In genomic region chr17:65608743-65609142, GRCm38 (mm10) we compare ENCODE assay signal across 20 mouse cellular contexts. TPM values are rescaled to one million over a fixed set of nuclear protein-coding genes. Genes with fewer than 3 reads are reported as not detected.
DNase-seq lines count a peak whose midpoint lies in the region; ATAC-seq and TF ChIP-seq lines count a peak whose summit lies in the region.
"Had no signal": no experiment of that assay in that cellular context is flagged by ENCODE, and none has a peak within 500 bp of the region (broad histone marks: within the 10 kb centered on the region; RNA-seq: fewer than 3 reads in every experiment).

No protein-coding gene starts in this region.

- WGBS in heart, embryonic 16.5 days: 26% methylated on average over 5 of the region's 5 CpGs
- 19% methylated on average over 5 of the region's 5 CpGs for WGBS in bone marrow, adult 2 months
- WGBS in liver, embryonic 15.5 days (ENCODE audit: insufficient replicate concordance): 19% methylated on average over 5 of the region's 5 CpGs
- WGBS in stomach, embryonic 16.5 days: 64% methylated on average over 5 of the region's 5 CpGs
- 71% methylated on average over 5 of the region's 5 CpGs for WGBS in midbrain, embryonic 15.5 days

- no peak overlapping the region for H3K4me3 ChIP-seq in heart, embryonic 16.5 days (ENCODE audit: low read length)
- H3K4me3 ChIP-seq in bone marrow, adult 2 months (replicated peaks; ENCODE audit: control insufficient read depth, low read depth, low read length): no peak overlapping the region
- H3K4me3 ChIP-seq in liver, embryonic 15.5 days (replicated peaks): no peak overlapping the region
- no peak overlapping the region for H3K4me3 ChIP-seq in stomach, embryonic 16.5 days (replicated peaks; ENCODE audit: low read length)
- H3K4me3 ChIP-seq in midbrain, embryonic 15.5 days: no peak overlapping the region
- H3K4me3 ChIP-seq: embryonic facial prominence, embryonic 13.5 days; hindbrain, embryonic 13.5 days; limb, embryonic 13.5 days; midbrain, embryonic 12.5 days; myocyte had no signal

- H3K27ac ChIP-seq in heart, embryonic 16.5 days (ENCODE audit: low read length): no peak overlapping the region; the same call in 1 of the 2 replicates
- H3K27ac ChIP-seq in bone marrow, adult 2 months (ENCODE audit: control insufficient read depth, insufficient read depth, low read depth, low read length, poor library complexity): peak overlapping the region; percentile 11; the same call in 1 of the 2 replicates
- peak overlapping the region; percentile 48 for H3K27ac ChIP-seq in liver, embryonic 15.5 days (replicated peaks)
- peak overlapping the region; percentile 2; the same call in 1 of the 2 replicates for H3K27ac ChIP-seq in stomach, embryonic 16.5 days (ENCODE audit: low read length)
- H3K27ac ChIP-seq in midbrain, embryonic 15.5 days: no peak overlapping the region
- H3K27ac ChIP-seq: embryonic facial prominence, embryonic 13.5 days; hindbrain, embryonic 13.5 days; limb, embryonic 13.5 days; midbrain, embryonic 12.5 days had no signal

- no peak for ATAC-seq in heart, embryonic 16.5 days (replicated peaks; ENCODE audit: extremely low read depth, insufficient read depth, low FRiP score)
- no peak for ATAC-seq in liver, embryonic 15.5 days (ENCODE audit: insufficient read depth)
- no peak for ATAC-seq in stomach, embryonic 16.5 days (ENCODE audit: insufficient read depth, low FRiP score)
- ATAC-seq in midbrain, embryonic 15.5 days (replicated peaks): no peak
- ATAC-seq: intestine, embryonic 16.5 days; Patski had no signal

- intact Hi-C loops in heart, postnatal 14 days (cut with DNase I): no loop called here

- H3K36me3 ChIP-seq in heart, embryonic 16.5 days (ENCODE audit: control insufficient read depth, insufficient read depth): no peaks in the 10 kb centered on the region
- H3K36me3 ChIP-seq in liver, embryonic 15.5 days (replicated peaks): peaks cover 11% of the 10 kb centered on the region; the same call in 1 of the 2 replicates
- H3K36me3 ChIP-seq in stomach, embryonic 16.5 days (ENCODE audit: control insufficient read depth, insufficient read depth, low read length): no peaks in the 10 kb centered on the region
- H3K36me3 ChIP-seq in midbrain, embryonic 15.5 days (replicated peaks): no peaks in the 10 kb centered on the region
- H3K36me3 ChIP-seq: embryonic facial prominence, embryonic 13.5 days; hindbrain, embryonic 13.5 days; limb, embryonic 13.5 days; midbrain, embryonic 12.5 days had no signal

- TF ChIP-seq CTCF in bone marrow, adult 2 months (IDR thresholded peaks at IDR 0.05; ENCODE audit: control insufficient read depth, insufficient read depth, low read length): no peak

- no peak for DNase-seq in heart, postnatal 14 days
- DNase-seq in gastrocnemius, adult 18-20 months (ENCODE audit: low spot score): no peak
- DNase-seq: cerebellum, adult 2 months; lung, postnatal 10 days; spleen, adult 18-20 months; thymus, adult 18-20 months had no signal

- no peaks in the 10 kb centered on the region for H3K9me3 ChIP-seq in heart, embryonic 16.5 days (replicated peaks; ENCODE audit: control insufficient read depth, low read length)
- no peaks in the 10 kb centered on the region for H3K9me3 ChIP-seq in liver, embryonic 15.5 days (replicated peaks)
- H3K9me3 ChIP-seq in stomach, embryonic 16.5 days (replicated peaks; ENCODE audit: control insufficient read depth, low read length): no peaks in the 10 kb centered on the region
- H3K9me3 ChIP-seq in midbrain, embryonic 15.5 days: no peaks in the 10 kb centered on the region
- H3K9me3 ChIP-seq: embryonic facial prominence, embryonic 13.5 days; hindbrain, embryonic 13.5 days; limb, embryonic 13.5 days; midbrain, embryonic 12.5 days had no signal

- H3K27me3 ChIP-seq in heart, embryonic 16.5 days (ENCODE audit: control insufficient read depth, insufficient read depth, low read length): no peaks in the 10 kb centered on the region
- no peaks in the 10 kb centered on the region for H3K27me3 ChIP-seq in liver, embryonic 15.5 days
- no peaks in the 10 kb centered on the region for H3K27me3 ChIP-seq in stomach, embryonic 16.5 days (ENCODE audit: control insufficient read depth, insufficient read depth, low read length)
- no peaks in the 10 kb centered on the region for H3K27me3 ChIP-seq in midbrain, embryonic 15.5 days (replicated peaks)
- H3K27me3 ChIP-seq: embryonic facial prominence, embryonic 13.5 days; hindbrain, embryonic 13.5 days; limb, embryonic 13.5 days; midbrain, embryonic 12.5 days; Patski had no signal

- TF ChIP-seq POLR2A in bone marrow, adult 2 months (IDR thresholded peaks at IDR 0.05; ENCODE audit: borderline replicate concordance, control insufficient read depth, low read depth, low read length): no peak

- H3K9ac ChIP-seq in heart, embryonic 16.5 days (ENCODE audit: low read length): no peak overlapping the region
- no peak overlapping the region for H3K9ac ChIP-seq in liver, embryonic 15.5 days
- H3K9ac ChIP-seq in stomach, embryonic 16.5 days (ENCODE audit: low read length): no peak overlapping the region
- H3K9ac ChIP-seq in midbrain, embryonic 15.5 days: no peak overlapping the region
- H3K9ac ChIP-seq: embryonic facial prominence, embryonic 13.5 days; limb, embryonic 13.5 days; midbrain, embryonic 12.5 days had no signal

- H3K4me1 ChIP-seq in heart, embryonic 16.5 days (ENCODE audit: control insufficient read depth, insufficient read depth, low read length): peaks cover 65% of the 10 kb centered on the region
- peaks cover 13% of the 10 kb centered on the region for H3K4me1 ChIP-seq in bone marrow, adult 2 months (ENCODE audit: control insufficient read depth, insufficient read depth, low read length)
- H3K4me1 ChIP-seq in liver, embryonic 15.5 days (replicated peaks): peaks cover 75% of the 10 kb centered on the region
- peaks cover 50% of the 10 kb centered on the region for H3K4me1 ChIP-seq in stomach, embryonic 16.5 days (ENCODE audit: control insufficient read depth, insufficient read depth, low read length)
- H3K4me1 ChIP-seq in midbrain, embryonic 15.5 days: peaks cover 58% of the 10 kb centered on the region

- peak overlapping the region; percentile 1; the same call in 1 of the 2 replicates for H3K4me2 ChIP-seq in heart, embryonic 16.5 days (ENCODE audit: low read depth, low read length)
- H3K4me2 ChIP-seq in liver, embryonic 15.5 days: peak overlapping the region; percentile 43
- no peak overlapping the region for H3K4me2 ChIP-seq in stomach, embryonic 16.5 days (ENCODE audit: low read depth, low read length)
- H3K4me2 ChIP-seq in midbrain, embryonic 15.5 days: no peak overlapping the region
- H3K4me2 ChIP-seq: embryonic facial prominence, embryonic 13.5 days; hindbrain, embryonic 13.5 days; limb, embryonic 13.5 days; midbrain, embryonic 12.5 days had no signal

RNA-seq across cellular contexts. Expression of gene Vapa, which starts 4.6 kb away (rescaled TPM):
- polyA plus RNA-seq in heart, embryonic 16.5 days (2015; fragmentation: Nextera tagmentation; extraction: Ambion mirVana): 153 and 163 TPM in 2 replicates
- 10 to 100 TPM; 84.0 to 95.2 TPM for total RNA-seq in heart, postnatal 14 days (2021)
- 30.7 and 60.4 TPM in 2 replicates for polyA plus RNA-seq in bone marrow, adult 2 months (2011; ENCODE audit: insufficient read depth, insufficient read length, low replicate concordance, missing spikeins)
- 57.9 and 63.9 TPM in 2 replicates for polyA plus RNA-seq in liver, embryonic 15.5 days (2015; fragmentation: Nextera tagmentation; extraction: Ambion mirVana)
- 155 and 158 TPM in 2 replicates for polyA plus RNA-seq in stomach, embryonic 16.5 days (2015; fragmentation: Nextera tagmentation; extraction: Ambion mirVana)
- 100 to 1,000 TPM; 138 to 142 TPM for total RNA-seq in gastrocnemius, adult 18-20 months (2021)
- 257 and 259 TPM in 2 replicates for polyA plus RNA-seq in midbrain, embryonic 15.5 days (2015; fragmentation: Nextera tagmentation; extraction: Ambion mirVana)

RNA-seq across cellular contexts. Expression of gene Txndc2, which starts 33.2 kb away (rescaled TPM):
- not detected in 2 replicates for polyA plus RNA-seq in heart, embryonic 16.5 days (2015; fragmentation: Nextera tagmentation; extraction: Ambion mirVana)
- under 1 TPM in 1 of 2 experiments, not detected in 1; 0.19 TPM for total RNA-seq in heart, postnatal 14 days (2021)
- not detected in 2 replicates for polyA plus RNA-seq in bone marrow, adult 2 months (2011; ENCODE audit: insufficient read depth, insufficient read length, low replicate concordance, missing spikeins)
- polyA plus RNA-seq in liver, embryonic 15.5 days (2015; fragmentation: Nextera tagmentation; extraction: Ambion mirVana): not detected in 2 replicates
- not detected in 2 replicates for polyA plus RNA-seq in stomach, embryonic 16.5 days (2015; fragmentation: Nextera tagmentation; extraction: Ambion mirVana)
- not detected for total RNA-seq in gastrocnemius, adult 18-20 months (2021)
- polyA plus RNA-seq in midbrain, embryonic 15.5 days (2015; fragmentation: Nextera tagmentation; extraction: Ambion mirVana): 0.09 TPM in 1 of 2 replicates, not detected in the other
- total RNA-seq: layer of hippocampus, adult 8-10 months had no signal
- polyA plus RNA-seq: cortical plate, adult 2 months; embryonic facial prominence, embryonic 13.5 days; intestine, embryonic 16.5 days; Patski had no signal

Comparison
In these comparisons a context has a peak if more than half of its experiments do, and no peak if none do; other contexts are left out.
1. H3K27ac ChIP-seq: peak in bone marrow, adult 2 months (single experiment), liver, embryonic 15.5 days (single experiment) and stomach, embryonic 16.5 days (single experiment); none in heart, embryonic 16.5 days (single experiment) and midbrain, embryonic 15.5 days (single experiment).
2. H3K4me2 ChIP-seq: peak in heart, embryonic 16.5 days (single experiment) and liver, embryonic 15.5 days (single experiment); none in stomach, embryonic 16.5 days (single experiment) and midbrain, embryonic 15.5 days (single experiment).